Mouse (Mus musculus): ENCODE results near the gene Pias4. TPM values are rescaled to one million over a fixed set of nuclear protein-coding genes. Genes with fewer than 3 reads are reported as not detected.

The Pias4 gene
- total and polyA plus RNA-seq, 3 experiments, result 21.0 to 40.4 TPM; not detected in 1

DNA sequence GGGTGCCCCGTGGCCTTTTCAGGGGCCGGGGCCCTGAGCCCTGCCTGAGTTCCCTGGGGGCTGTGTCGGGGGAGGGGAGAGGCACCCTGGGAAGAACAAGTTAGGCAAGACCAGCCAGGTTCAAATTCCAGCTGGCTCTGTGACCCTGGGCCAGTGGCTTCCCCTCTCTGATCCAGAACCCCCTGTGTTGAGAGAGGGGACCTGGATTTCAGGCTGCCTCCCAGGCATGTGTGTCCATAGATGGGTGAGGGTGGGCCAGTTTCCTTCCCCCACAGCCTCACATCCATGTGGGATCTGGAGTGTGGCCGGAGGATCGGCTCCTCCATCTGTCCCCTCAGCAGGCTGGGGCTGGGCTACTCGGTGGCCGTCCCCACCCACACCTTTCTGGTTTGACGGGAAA lies 27.7 kb downstream of the Pias4 start:
- no peak for DNase-seq (ENCODE audit: low read depth, low spot score)
- peaks cover 4 to 11% of the 10 kb centered on the region in 2 experiments for H3K36me3 ChIP-seq (ENCODE audit: control insufficient read depth in 1 of 2, insufficient read depth in 2 of 2, low read length in 2 of 2)
- H3K9ac ChIP-seq (ENCODE audit: control insufficient read depth, low read depth, low read length, poor library complexity, severe bottlenecking), result no peak overlapping the region
- peaks cover 83% of the 10 kb centered on the region for H3K79me2 ChIP-seq (ENCODE audit: control insufficient read depth, insufficient read depth, low read length, poor library complexity)
- H3K4me1 ChIP-seq (ENCODE audit: control insufficient read depth in 1 of 2, insufficient read depth in 2 of 2, low read length in 2 of 2), result peaks cover 2 to 11% of the 10 kb centered on the region in 2 experiments; a peak in 3 of 4 replicates
- H3K9me3 ChIP-seq (replicated peaks; ENCODE audit: insufficient read depth, low read length), result no peaks in the 10 kb centered on the region
- TF ChIP-seq RAD21 (IDR thresholded peaks at IDR 0.05; ENCODE audit: low read depth, low read length), result no peak
- no peak for TF ChIP-seq HCFC1 (IDR thresholded peaks at IDR 0.05; ENCODE audit: low read depth, low read length)
- TF ChIP-seq ELF1 (IDR thresholded peaks at IDR 0.05; ENCODE audit: low read depth, low read length), result no peak
- TF ChIP-seq ZKSCAN1 (IDR thresholded peaks at IDR 0.05; ENCODE audit: low read depth, low read length), result no peak
- TF ChIP-seq USF1 (IDR thresholded peaks at IDR 0.05; ENCODE audit: low read depth, low read length), result no peak
- TF ChIP-seq TCF12 (IDR thresholded peaks at IDR 0.05; ENCODE audit: low read depth, low read length), result no peak
- no peak for TF ChIP-seq MAX (IDR thresholded peaks at IDR 0.05; ENCODE audit: low read length)
- TF ChIP-seq MAFK (IDR thresholded peaks at IDR 0.05; ENCODE audit: borderline replicate concordance, low read depth, low read length), result no peak
- no peak for TF ChIP-seq MYC (IDR thresholded peaks at IDR 0.05; ENCODE audit: low read depth, low read length)
- TF ChIP-seq TAL1 (IDR thresholded peaks at IDR 0.05; ENCODE audit: low read length), result no peak
- no peak for TF ChIP-seq MEF2A (IDR thresholded peaks at IDR 0.05; ENCODE audit: extremely low read depth, insufficient replicate concordance, low read depth, low read length, poor library complexity, severe bottlenecking)
- no peak for TF ChIP-seq ZNF384 (IDR thresholded peaks at IDR 0.05; ENCODE audit: low read depth, low read length)
- no peak for TF ChIP-seq CHD1 (IDR thresholded peaks at IDR 0.05; ENCODE audit: low read depth, low read length)
- no peak for TF ChIP-seq POLR2A (IDR thresholded peaks at IDR 0.05; ENCODE audit: control insufficient read depth in 1 of 2, insufficient read depth in 1 of 2, low read depth in 1 of 2, low read length in 2 of 2, poor library complexity in 1 of 2)
- TF ChIP-seq GABPA (IDR thresholded peaks at IDR 0.05; ENCODE audit: low read depth, low read length), result no peak
- no peak for TF ChIP-seq ZMIZ1 (IDR thresholded peaks at IDR 0.05; ENCODE audit: low read depth, low read length)
- TF ChIP-seq E2F4 (IDR thresholded peaks at IDR 0.05; ENCODE audit: borderline replicate concordance, low read depth, low read length), result no peak
- no peak for TF ChIP-seq POLR2AphosphoS5 (IDR thresholded peaks at IDR 0.05; ENCODE audit: borderline replicate concordance, low read depth, low read length)
- TF ChIP-seq SMC3 (IDR thresholded peaks at IDR 0.05; ENCODE audit: low read depth, low read length), result no peak
- TF ChIP-seq EP300 (IDR thresholded peaks at IDR 0.05; ENCODE audit: low read depth in 1 of 2, low read length in 2 of 2), result no peak
- no peak overlapping the region for H3K4me3 ChIP-seq (ENCODE audit: control insufficient read depth in 1 of 2, insufficient read depth in 1 of 2, low read depth in 2 of 2, low read length in 2 of 2)
- no peaks in the 10 kb centered on the region for H3K27me3 ChIP-seq (ENCODE audit: control insufficient read depth in 1 of 2, insufficient read depth in 2 of 2, low read length in 2 of 2)
- no peak overlapping the region for H3K27ac ChIP-seq (ENCODE audit: control insufficient read depth, low read depth, low read length)

DNA sequence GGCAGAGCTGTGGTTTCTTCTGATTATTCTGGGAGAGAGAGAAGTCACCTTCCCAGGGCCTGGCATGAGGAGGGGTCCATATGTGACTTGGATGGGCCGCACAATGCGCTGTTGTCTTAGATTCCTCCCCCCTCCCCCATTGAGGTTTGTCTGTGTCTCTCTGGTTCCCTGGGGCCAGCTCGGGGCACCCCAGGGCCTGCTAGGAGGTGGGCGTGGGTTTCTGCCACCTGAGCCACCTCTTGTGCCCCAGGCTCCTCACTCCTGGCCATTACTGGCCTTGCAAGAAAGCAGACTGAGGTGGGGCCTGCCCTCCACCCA lies 28.2 kb downstream of the Pias4 start:
- Histone ChIP-seq H3K27ac (ENCODE audit: control insufficient read depth, low read depth, low read length) (no peak overlapping the region), H3K79me2 (ENCODE audit: control insufficient read depth, insufficient read depth, low read length, poor library complexity) (peaks cover 77% of the 10 kb centered on the region), H3K36me3 (ENCODE audit: control insufficient read depth in 1 of 2, insufficient read depth in 2 of 2, low read length in 2 of 2) (peaks cover 0 to 11% of the 10 kb centered on the region in 2 experiments; a peak in 3 of 4 replicates), H3K4me1 (ENCODE audit: control insufficient read depth in 1 of 2, insufficient read depth in 2 of 2, low read length in 2 of 2) (peaks cover 2 to 11% of the 10 kb centered on the region in 2 experiments; a peak in 3 of 4 replicates), H3K9ac (ENCODE audit: control insufficient read depth, low read depth, low read length, poor library complexity, severe bottlenecking) (peak overlapping the region; percentile 96; the same call in 1 of the 2 replicates), H3K27me3 (ENCODE audit: control insufficient read depth in 1 of 2, insufficient read depth in 2 of 2, low read length in 2 of 2) (no peaks in the 10 kb centered on the region), H3K4me3 (ENCODE audit: control insufficient read depth in 1 of 2, insufficient read depth in 1 of 2, low read depth in 2 of 2, low read length in 2 of 2) (no peak overlapping the region), H3K9me3 (replicated peaks; ENCODE audit: insufficient read depth, low read length) (no peaks in the 10 kb centered on the region)
- TF ChIP-seq POLR2A (IDR thresholded peaks at IDR 0.05; ENCODE audit: control insufficient read depth in 1 of 2, insufficient read depth in 1 of 2, low read depth in 1 of 2, low read length in 2 of 2, poor library complexity in 1 of 2) (peak in 1 of 2 experiments; percentile 5; a peak in 1 of 4 replicates), RCOR1 (IDR thresholded peaks at IDR 0.05; ENCODE audit: low read depth, low read length) (no peak)
- DNase-seq (ENCODE audit: low read depth, low spot score), result no peak

Measured in MEL (cell line).